Mouse (Mus musculus): Measurements from ENCODE around the gene Acad11. TPM values are rescaled to one million over a fixed set of nuclear protein-coding genes. Genes with fewer than 3 reads are reported as not detected.
A peak's percentile ranks its signal among the peaks of the same experiment; 100 is the strongest.

Gene Acad11
- polyA plus RNA-seq, 1 experiment from 2014 or later: 16.7 TPM

- no peaks in the 10 kb centered on the region for H3K9me3 ChIP-seq (replicated peaks; ENCODE audit: control insufficient read depth, low read length)
- WGBS: 90% methylated on average over 21 of the region's 21 CpGs
- peaks cover 2% of the 10 kb centered on the region; the same call in 1 of the 2 replicates for H3K36me3 ChIP-seq (ENCODE audit: control insufficient read depth, insufficient read depth)
- no peak overlapping the region for H3K27ac ChIP-seq (ENCODE audit: low read length)
- H3K4me2 ChIP-seq (ENCODE audit: low read depth, low read length): no peak overlapping the region
- peaks cover 7% of the 10 kb centered on the region for H3K4me1 ChIP-seq (ENCODE audit: control insufficient read depth, insufficient read depth, low read length)
- H3K9ac ChIP-seq (ENCODE audit: low read length): no peak overlapping the region
- H3K4me3 ChIP-seq (ENCODE audit: low read length): no peak overlapping the region
- H3K27me3 ChIP-seq (ENCODE audit: control insufficient read depth, insufficient read depth, low read length): no peaks in the 10 kb centered on the region
- ATAC-seq (replicated peaks; ENCODE audit: extremely low read depth, insufficient read depth, low FRiP score): no peak
These were observed 24.0 kb upstream of the Acad11 start for GRCm38 (mm10) chr9:104039031-104039695.

- Histone ChIP-seq H3K9me3 (replicated peaks; ENCODE audit: control insufficient read depth, low read length) (no peaks in the 10 kb centered on the region), H3K27me3 (ENCODE audit: control insufficient read depth, insufficient read depth, low read length) (no peaks in the 10 kb centered on the region), H3K36me3 (ENCODE audit: control insufficient read depth, insufficient read depth) (peaks cover 2% of the 10 kb centered on the region; the same call in 1 of the 2 replicates), H3K4me3 (ENCODE audit: low read length) (no peak overlapping the region), H3K4me2 (ENCODE audit: low read depth, low read length) (no peak overlapping the region), H3K27ac (ENCODE audit: low read length) (no peak overlapping the region), H3K9ac (ENCODE audit: low read length) (no peak overlapping the region), H3K4me1 (ENCODE audit: control insufficient read depth, insufficient read depth, low read length) (peaks cover 7% of the 10 kb centered on the region)
- WGBS: 79% methylated on average over 4 of the region's 4 CpGs
- ATAC-seq (replicated peaks; ENCODE audit: extremely low read depth, insufficient read depth, low FRiP score): no peak
These were observed 23.4 kb upstream of the Acad11 start for GRCm38 (mm10) chr9:104039742-104040141.

DNA sequence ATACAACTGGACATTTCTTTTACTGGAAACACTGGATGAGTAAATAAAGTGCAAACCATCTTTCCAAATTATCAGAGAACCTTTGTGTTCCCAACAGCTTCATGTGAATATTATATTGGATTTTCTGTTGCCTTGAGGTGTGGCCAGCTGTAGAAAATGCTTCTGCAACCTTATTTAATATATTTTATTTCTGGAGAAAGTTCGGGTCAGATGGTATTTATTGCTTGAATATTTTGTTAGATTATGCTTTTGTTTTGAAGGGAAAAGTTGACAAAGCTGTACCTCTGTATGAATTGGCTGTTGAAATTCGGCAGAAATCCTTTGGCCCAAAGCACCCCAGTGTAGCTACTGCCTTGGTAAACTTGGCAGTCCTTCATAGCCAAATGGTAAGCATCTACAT is 22.8 kb upstream of the Acad11 start, which contains the start of gene Gm28305:
Gene Gm28305, plus strand, starts transcription at position 301 of the 400 bp plus-strand sequence.
- Histone ChIP-seq H3K4me3 (ENCODE audit: low read length) (no peak within 1 kb of the TSS), H3K9ac (ENCODE audit: low read length) (no peak within 1 kb of the TSS), H3K27me3 (ENCODE audit: control insufficient read depth, insufficient read depth, low read length) (no peaks in the 10 kb centered on the region), H3K4me1 (ENCODE audit: control insufficient read depth, insufficient read depth, low read length) (peaks cover 7% of the 10 kb centered on the region), H3K36me3 (ENCODE audit: control insufficient read depth, insufficient read depth) (peaks cover 2% of the 10 kb centered on the region; the same call in 1 of the 2 replicates), H3K9me3 (replicated peaks; ENCODE audit: control insufficient read depth, low read length) (no peaks in the 10 kb centered on the region), H3K4me2 (ENCODE audit: low read depth, low read length) (no peak within 1 kb of the TSS), H3K27ac (ENCODE audit: low read length) (no peak within 1 kb of the TSS)
- 57% methylated on average over 2 of the region's 2 CpGs for WGBS
- no peak for ATAC-seq (replicated peaks; ENCODE audit: extremely low read depth, insufficient read depth, low FRiP score)

DNA sequence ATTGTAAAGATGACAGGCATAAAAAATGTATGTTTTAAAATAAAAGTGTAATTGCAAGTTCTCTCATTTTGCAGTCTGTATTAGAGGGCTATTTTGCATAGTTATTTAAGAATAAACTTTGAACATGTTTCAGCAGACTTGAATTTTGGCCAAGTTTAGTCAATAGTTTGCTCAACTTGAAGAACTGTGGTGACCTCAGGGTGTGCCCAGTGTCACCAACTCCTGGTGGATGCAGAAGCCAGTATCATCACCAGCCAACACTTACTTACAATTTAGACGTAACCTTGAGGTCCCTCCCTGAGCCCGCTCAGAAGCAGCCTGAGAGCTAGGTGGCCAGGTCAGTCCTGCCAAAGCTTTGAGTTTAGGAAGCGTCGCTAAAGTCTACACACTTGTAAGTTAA is 19.5 kb upstream of the Acad11 start:
- WGBS: 90% methylated on average over 4 of the region's 4 CpGs
- no peak for ATAC-seq (replicated peaks; ENCODE audit: extremely low read depth, insufficient read depth, low FRiP score)
- H3K9me3 ChIP-seq (replicated peaks; ENCODE audit: control insufficient read depth, low read length): no peaks in the 10 kb centered on the region
- H3K36me3 ChIP-seq (ENCODE audit: control insufficient read depth, insufficient read depth): peaks cover 20% of the 10 kb centered on the region
- no peaks in the 10 kb centered on the region for H3K27me3 ChIP-seq (ENCODE audit: control insufficient read depth, insufficient read depth, low read length)
- no peak overlapping the region for H3K4me2 ChIP-seq (ENCODE audit: low read depth, low read length)
- no peak overlapping the region for H3K27ac ChIP-seq (ENCODE audit: low read length)
- no peaks in the 10 kb centered on the region for H3K4me1 ChIP-seq (ENCODE audit: control insufficient read depth, insufficient read depth, low read length)
- no peak overlapping the region for H3K4me3 ChIP-seq (ENCODE audit: low read length)
- H3K9ac ChIP-seq (ENCODE audit: low read length): no peak overlapping the region

DNA sequence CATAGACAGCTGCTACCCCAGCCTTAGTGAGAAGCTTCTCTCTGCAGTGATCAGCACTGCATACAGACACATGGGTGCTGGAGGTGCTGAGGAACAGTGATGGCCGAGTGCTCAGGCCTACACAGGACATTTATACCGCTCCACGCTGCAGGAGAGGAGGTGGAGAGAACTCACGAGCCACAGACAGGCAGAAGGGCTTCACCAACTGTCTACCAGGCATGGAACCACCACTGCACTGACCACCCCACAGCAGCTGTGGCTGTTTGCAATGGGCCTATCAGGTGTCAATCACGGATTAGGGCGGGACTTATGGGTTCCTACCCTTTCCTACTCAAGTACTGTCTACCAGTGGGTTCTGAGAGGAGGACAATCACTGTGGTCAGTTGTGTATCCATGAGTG is 12.1 kb upstream of the Acad11 start:
- H3K36me3 ChIP-seq (ENCODE audit: control insufficient read depth, insufficient read depth): peaks cover 76% of the 10 kb centered on the region
- H3K4me2 ChIP-seq (ENCODE audit: low read depth, low read length): no peak overlapping the region
- H3K27me3 ChIP-seq (ENCODE audit: control insufficient read depth, insufficient read depth, low read length): no peaks in the 10 kb centered on the region
- H3K9ac ChIP-seq (ENCODE audit: low read length): no peak overlapping the region
- no peak overlapping the region for H3K4me3 ChIP-seq (ENCODE audit: low read length)
- H3K9me3 ChIP-seq (replicated peaks; ENCODE audit: control insufficient read depth, low read length): no peaks in the 10 kb centered on the region
- ATAC-seq (replicated peaks; ENCODE audit: extremely low read depth, insufficient read depth, low FRiP score): no peak
- WGBS: 86% methylated on average over 6 of the region's 6 CpGs
- H3K27ac ChIP-seq (ENCODE audit: low read length): no peak overlapping the region
- no peaks in the 10 kb centered on the region for H3K4me1 ChIP-seq (ENCODE audit: control insufficient read depth, insufficient read depth, low read length)

DNA sequence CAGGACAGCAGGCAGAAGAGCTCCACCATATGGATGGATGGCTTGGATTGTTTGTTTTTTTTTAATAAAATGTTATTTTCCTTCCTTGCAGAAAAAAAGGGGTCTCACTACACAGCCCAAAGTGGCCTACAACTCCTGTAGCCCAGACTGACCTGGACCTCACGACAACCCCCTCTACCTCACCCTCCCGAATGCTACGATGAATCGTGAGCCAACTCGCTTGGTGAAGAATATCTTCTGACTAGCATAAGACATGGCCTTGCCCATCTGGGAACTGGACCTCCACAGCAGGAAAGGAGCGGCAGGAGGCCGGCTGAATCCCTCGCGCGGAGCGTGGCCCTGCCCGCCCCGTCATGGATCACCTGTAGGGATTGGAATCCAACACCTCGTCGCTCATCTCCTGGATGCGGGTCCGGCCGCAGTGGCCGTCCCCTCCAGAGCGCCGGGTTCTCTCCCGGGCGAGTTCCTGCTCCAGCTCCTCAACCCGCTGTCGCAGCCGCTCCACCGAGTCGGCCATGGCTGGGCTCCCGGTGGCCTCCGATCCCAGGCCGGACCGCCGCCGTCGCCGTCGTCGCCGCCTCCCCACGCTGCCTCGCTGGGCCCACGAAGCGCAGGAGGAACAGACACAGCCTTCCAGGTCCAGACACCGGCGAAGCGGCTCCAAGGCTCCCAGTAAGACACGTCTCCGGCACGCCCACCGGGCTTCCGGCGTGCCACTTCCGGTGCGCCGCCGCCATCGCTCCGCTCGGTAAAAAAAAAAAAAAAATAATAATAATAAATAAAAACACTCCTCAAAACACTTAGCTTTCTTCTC is 540 bp upstream of the Acad11 start, which contains the start of gene Uba5:
Gene Uba5, minus strand, starts transcription at position 705 of the 814 bp plus-strand sequence.
- ATAC-seq (replicated peaks; ENCODE audit: extremely low read depth, insufficient read depth, low FRiP score): peak; percentile 74
- peak within 1 kb of the TSS; percentile 100 for H3K4me3 ChIP-seq (ENCODE audit: low read length)
- peak within 1 kb of the TSS; percentile 96 for H3K4me2 ChIP-seq (ENCODE audit: low read depth, low read length)

DNA sequence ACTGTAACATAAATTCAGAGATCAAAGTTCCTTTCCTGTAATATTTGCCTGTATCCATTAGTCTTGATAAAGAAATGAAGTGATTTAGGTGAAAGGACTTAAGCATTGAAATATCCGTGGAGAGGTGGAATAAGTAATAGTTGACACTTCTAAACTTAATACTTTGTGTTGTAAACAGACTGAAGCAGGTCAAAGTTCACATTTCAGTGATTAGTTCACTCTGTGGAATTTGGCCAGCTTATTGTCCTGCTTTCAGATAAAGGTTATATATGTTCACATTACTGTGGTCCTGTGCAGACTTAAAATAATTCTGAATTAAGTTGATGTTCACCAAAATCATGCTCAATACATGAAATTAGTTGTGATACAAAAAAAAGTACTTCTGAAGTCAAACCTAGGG is 1.4 kb downstream of the Acad11 start:
- Histone ChIP-seq H3K4me3 (ENCODE audit: low read length) (no peak overlapping the region), H3K27me3 (ENCODE audit: control insufficient read depth, insufficient read depth, low read length) (no peaks in the 10 kb centered on the region), H3K9ac (ENCODE audit: low read length) (no peak overlapping the region), H3K36me3 (ENCODE audit: control insufficient read depth, insufficient read depth) (peaks cover 7% of the 10 kb centered on the region; the same call in 1 of the 2 replicates), H3K4me2 (ENCODE audit: low read depth, low read length) (no peak overlapping the region), H3K4me1 (ENCODE audit: control insufficient read depth, insufficient read depth, low read length) (peaks cover 16% of the 10 kb centered on the region), H3K9me3 (replicated peaks; ENCODE audit: control insufficient read depth, low read length) (no peaks in the 10 kb centered on the region), H3K27ac (ENCODE audit: low read length) (no peak overlapping the region)
- WGBS: 22% methylated on average over 1 of the region's 1 CpGs
- ATAC-seq (replicated peaks; ENCODE audit: extremely low read depth, insufficient read depth, low FRiP score): no peak

More for the DNA sequence above, 540 bp upstream of the Acad11 start, which contains the start of gene Uba5:
- H3K36me3 ChIP-seq (ENCODE audit: control insufficient read depth, insufficient read depth): peaks cover 17% of the 10 kb centered on the region
- no peaks in the 10 kb centered on the region for H3K9me3 ChIP-seq (replicated peaks; ENCODE audit: control insufficient read depth, low read length)
- H3K27me3 ChIP-seq (ENCODE audit: control insufficient read depth, insufficient read depth, low read length): no peaks in the 10 kb centered on the region
- peak within 1 kb of the TSS; percentile 88 for H3K27ac ChIP-seq (ENCODE audit: low read length)
- H3K4me1 ChIP-seq (ENCODE audit: control insufficient read depth, insufficient read depth, low read length): peaks cover 16% of the 10 kb centered on the region
- peak within 1 kb of the TSS; percentile 97 for H3K9ac ChIP-seq (ENCODE audit: low read length)
- under 1% methylated on average over 54 of the region's 59 CpGs for whole genome bisulfite sequencing

GRCm38 (mm10) chr9:104070241-104070640 is 7.1 kb downstream of the Acad11 start:
- no peak overlapping the region for H3K27ac ChIP-seq (ENCODE audit: low read length)
- H3K4me2 ChIP-seq (ENCODE audit: low read depth, low read length): no peak overlapping the region
- H3K36me3 ChIP-seq (ENCODE audit: control insufficient read depth, insufficient read depth): no peaks in the 10 kb centered on the region
- ATAC-seq (replicated peaks; ENCODE audit: extremely low read depth, insufficient read depth, low FRiP score): no peak
- H3K27me3 ChIP-seq (ENCODE audit: control insufficient read depth, insufficient read depth, low read length): no peaks in the 10 kb centered on the region
- no peak overlapping the region for H3K9ac ChIP-seq (ENCODE audit: low read length)
- no peaks in the 10 kb centered on the region for H3K9me3 ChIP-seq (replicated peaks; ENCODE audit: control insufficient read depth, low read length)
- H3K4me3 ChIP-seq (ENCODE audit: low read length): no peak overlapping the region
- 48% methylated on average over 4 of the region's 4 CpGs for WGBS
- no peaks in the 10 kb centered on the region for H3K4me1 ChIP-seq (ENCODE audit: control insufficient read depth, insufficient read depth, low read length)

All from heart, embryonic 16.5 days (tissue).